Mouse (Mus musculus) CH12.LX (cell line): ENCODE results near the gene Dclk2. TPM values are rescaled to one million over a fixed set of nuclear protein-coding genes. Genes with fewer than 3 reads are reported as not detected.

Source experiments
- DNase-seq: peaks from one replicate; pipeline ENCODE4 v3.0.0-alpha.2; 2013; ENCODE audit errors: extremely low read depth
- H3K27ac ChIP-seq: 2 replicates; pipeline ENCODE4 v1.5.1; 2012; ENCODE audit warnings: low read depth, mild to moderate bottlenecking, control low read depth, moderate library complexity; ENCODE audit not compliant: insufficient read depth
- H3K27me3 ChIP-seq: replicated peaks from 2 replicates; pipeline ENCODE3; 2012; ENCODE audit warnings: inconsistent platforms
- H3K36me3 ChIP-seq, 2 experiments: replicated peaks in 1 of 2; 2 replicates each; pipeline versions ENCODE3 to v1.6.1; 2012; ENCODE audit warnings: inconsistent platforms in 1 of 2, low read length in 1 of 2, mild to moderate bottlenecking in 1 of 2, mixed read lengths in 1 of 2, moderate library complexity in 1 of 2; ENCODE audit not compliant: control insufficient read depth in 1 of 2, insufficient read depth in 1 of 2
- H3K4me1 ChIP-seq, 2 experiments: 2 replicates each; pipeline ENCODE4 v1.6.1; 2012; ENCODE audit warnings: inconsistent platforms in 1 of 2, moderate library complexity in 1 of 2; ENCODE audit not compliant: insufficient read depth in 2 of 2, control insufficient read depth in 1 of 2
- H3K4me2 ChIP-seq: 2 replicates; pipeline ENCODE4 v1.6.1; 2012; ENCODE audit warnings: low read depth, mild to moderate bottlenecking, control low read depth; ENCODE audit not compliant: poor library complexity, insufficient read depth, severe bottlenecking
- H3K4me3 ChIP-seq, 3 experiments: fragments of 150-350 bp in 1 of 3; sonication (generic) in 1 of 3; replicated peaks in 1 of 3; 2 replicates each; pipeline versions ENCODE3 to v1.5.1; 2011 to 2012; ENCODE audit warnings: low read depth in 2 of 3, low read length in 2 of 3, mild to moderate bottlenecking in 2 of 3, moderate library complexity in 2 of 3, control low read depth in 1 of 3, improper control_type of control experiment in 1 of 3, inconsistent platforms in 1 of 3, mixed read lengths in 1 of 3; ENCODE audit not compliant: poor library complexity in 1 of 3
- H3K79me2 ChIP-seq: replicated peaks from 2 replicates; pipeline ENCODE4 v1.6.1; 2012; ENCODE audit warnings: mild to moderate bottlenecking, moderate library complexity; ENCODE audit not compliant: control insufficient read depth, poor library complexity, insufficient read depth, severe bottlenecking; ENCODE audit errors: extremely low read depth
- H3K9ac ChIP-seq: 2 replicates; pipeline ENCODE4 v1.6.1; 2012; ENCODE audit warnings: low read depth, mild to moderate bottlenecking, control low read depth, moderate library complexity; ENCODE audit not compliant: insufficient read depth
- H3K9me3 ChIP-seq: replicated peaks from 2 replicates; pipeline ENCODE3; 2012; ENCODE audit warnings: low read length, inconsistent platforms, mixed read lengths
- BHLHE40 ChIP-seq: IDR thresholded peaks from 2 replicates; pipeline ENCODE4 v1.6.1; 2011; ENCODE audit warnings: mild to moderate bottlenecking, low read depth, low read length, improper control_type of control experiment
- CHD2 ChIP-seq: IDR thresholded peaks from 2 replicates; pipeline ENCODE4 v1.6.1; 2011; ENCODE audit warnings: low read length, improper control_type of control experiment
- CTCF ChIP-seq, 2 experiments: IDR thresholded peaks in 1 of 2; conservative IDR thresholded peaks in 1 of 2; 2 replicates each; pipeline ENCODE4 v1.5.1; 2011 to 2012; ENCODE audit warnings: low read depth in 2 of 2, low read length in 2 of 2, improper control_type of control experiment in 1 of 2, inconsistent platforms in 1 of 2, mild to moderate bottlenecking in 1 of 2, moderate library complexity in 1 of 2
- ELF1 ChIP-seq: IDR thresholded peaks from 2 replicates; pipeline ENCODE4 v1.6.1; 2014; ENCODE audit warnings: low read depth, mild to moderate bottlenecking, inconsistent platforms, low read length, improper control_type of control experiment
- EP300 ChIP-seq: IDR thresholded peaks from 2 replicates; pipeline ENCODE4 v1.6.1; 2011; ENCODE audit warnings: low read length, improper control_type of control experiment
- ETS1 ChIP-seq: conservative IDR thresholded peaks from 2 replicates; pipeline ENCODE4 v1.6.1; 2012; ENCODE audit warnings: low read depth, mild to moderate bottlenecking, inconsistent platforms, low read length, improper control_type of control experiment, moderate library complexity
- GABPA ChIP-seq: IDR thresholded peaks from 2 replicates; pipeline ENCODE4 v1.6.1; 2012; ENCODE audit warnings: low read depth, low read length, improper control_type of control experiment, inconsistent platforms; ENCODE audit not compliant: insufficient replicate concordance
- HCFC1 ChIP-seq: IDR thresholded peaks from 2 replicates; pipeline ENCODE4 v1.6.1; 2012; ENCODE audit warnings: low read depth, mild to moderate bottlenecking, inconsistent platforms, low read length, improper control_type of control experiment
- JUN ChIP-seq: IDR thresholded peaks from 2 replicates; pipeline ENCODE4 v1.6.1; 2011; ENCODE audit warnings: low read depth, mild to moderate bottlenecking, low read length, improper control_type of control experiment, moderate library complexity; ENCODE audit not compliant: insufficient read depth
- JUND ChIP-seq: conservative IDR thresholded peaks from 2 replicates; pipeline ENCODE4 v1.6.1; 2011; ENCODE audit warnings: low read depth, low read length, improper control_type of control experiment
- KAT2A ChIP-seq: IDR thresholded peaks from 2 replicates; pipeline ENCODE4 v1.6.1; 2012; ENCODE audit warnings: low read length, improper control_type of control experiment, inconsistent platforms; ENCODE audit not compliant: insufficient replicate concordance
- MAX ChIP-seq: IDR thresholded peaks from 2 replicates; pipeline ENCODE4 v1.6.1; 2011; ENCODE audit warnings: low read length, improper control_type of control experiment
- MAZ ChIP-seq: IDR thresholded peaks from 2 replicates; pipeline ENCODE4 v1.6.1; 2012; ENCODE audit warnings: low read depth, mild to moderate bottlenecking, inconsistent platforms, low read length, improper control_type of control experiment, moderate library complexity
- MEF2A ChIP-seq: IDR thresholded peaks from 2 replicates; pipeline ENCODE4 v1.6.1; 2014; ENCODE audit warnings: low read depth, mild to moderate bottlenecking, inconsistent platforms, low read length, improper control_type of control experiment, borderline replicate concordance
- MXI1 ChIP-seq: IDR thresholded peaks from 2 replicates; pipeline ENCODE4 v1.6.1; 2011; ENCODE audit warnings: mild to moderate bottlenecking, low read depth, low read length, improper control_type of control experiment
- MYC ChIP-seq: IDR thresholded peaks from 2 replicates; pipeline ENCODE4 v1.6.1; 2011; ENCODE audit warnings: low read depth, mild to moderate bottlenecking, improper control_type of control experiment, low read length
- NRF1 ChIP-seq: IDR thresholded peaks from 2 replicates; pipeline ENCODE4 v1.6.1; 2014; ENCODE audit warnings: low read depth, mild to moderate bottlenecking, inconsistent platforms, low read length, improper control_type of control experiment, moderate library complexity
- PAX5 ChIP-seq: IDR thresholded peaks from 2 replicates; pipeline ENCODE4 v1.6.1; 2012; ENCODE audit warnings: low read length, inconsistent platforms, mixed read lengths
- POLR2AphosphoS2 ChIP-seq: IDR thresholded peaks from 2 replicates; pipeline ENCODE4 v1.6.1; 2011; ENCODE audit warnings: low read depth, low read length, improper control_type of control experiment
- RAD21 ChIP-seq: IDR thresholded peaks from 2 replicates; pipeline ENCODE4 v1.6.1; 2011; ENCODE audit warnings: low read depth, mild to moderate bottlenecking, low read length, improper control_type of control experiment, moderate library complexity
- SMC3 ChIP-seq: IDR thresholded peaks from 2 replicates; pipeline ENCODE4 v1.6.1; 2011; ENCODE audit warnings: low read depth, low read length, improper control_type of control experiment
- TBP ChIP-seq: conservative IDR thresholded peaks from 2 replicates; pipeline ENCODE4 v1.6.1; 2011; ENCODE audit warnings: low read depth, low read length, improper control_type of control experiment
- USF1 ChIP-seq: IDR thresholded peaks from 2 replicates; pipeline ENCODE4 v1.6.1; 2014; ENCODE audit warnings: low read depth, mild to moderate bottlenecking, inconsistent platforms, low read length, improper control_type of control experiment
- ZC3H11A ChIP-seq: IDR thresholded peaks from 2 replicates; pipeline ENCODE4 v1.6.1; 2012; ENCODE audit warnings: low read depth, mild to moderate bottlenecking, inconsistent platforms, low read length, improper control_type of control experiment
- dilution Hi-C: fragments of 300-500 bp; cut with MboI; formaldehyde crosslinking; loops from 2 replicates; pipeline ENCODE4 v1.14.3; 2020; ENCODE audit warnings: low sequenced_read_pairs; ENCODE audit not compliant: extremely low pct_unique_long_range_greater_than_20kb, extremely low pct_ligation_motif_present
- in situ Hi-C: fragments of 300-500 bp; cut with MboI; formaldehyde crosslinking; loops from 3 replicates; pipeline ENCODE4 v1.14.3; 2019; ENCODE audit warnings: low sequenced_read_pairs, low pct_ligation_motif_present, low pct_unique_long_range_greater_than_20kb, mixed read lengths
- polyA plus RNA-seq: library from polyadenylated mRNA; unstranded; fragments of >175 nt; gene quantifications from 2 replicates; pipeline ENCODE4 v1.2.1, GENCODE M21; 2012; ENCODE audit warnings: low read depth; ENCODE audit not compliant: insufficient read length
- total RNA-seq, 2 experiments: library from RNA; depleted of rRNA; stranded (reverse); fragments of 300-350 nt in 1 of 2; fragments of >200 nt in 1 of 2; gene quantifications; 2 replicates each; pipeline ENCODE4 v1.2.3; 2012 to 2014

Gene Dclk2
- total and polyA plus RNA-seq, 3 experiments, result 0.93 to 2.0 (median 1.0) TPM

GRCm38 (mm10) chr3:86809199-86809598, 111.5 kb downstream of the Dclk2 start:
- in situ Hi-C loops (no loop called here), dilution Hi-C loops (no loop called here)
- Histone ChIP-seq H3K27me3 (no peaks in the 10 kb centered on the region), H3K4me3 (no peak overlapping the region), H3K4me2 (no peak overlapping the region), H3K27ac (no peak overlapping the region), H3K9ac (no peak overlapping the region), H3K79me2 (no peaks in the 10 kb centered on the region), H3K36me3 (peaks cover 0 to 7% of the 10 kb centered on the region in 2 experiments), H3K9me3 (no peaks in the 10 kb centered on the region)
- no peak for DNase-seq
- TF ChIP-seq MAZ, result no peak
- TF ChIP-seq EP300, result no peak
- TF ChIP-seq MAX, result no peak
- no peak for TF ChIP-seq USF1
- no peak for TF ChIP-seq BHLHE40
- no peak for TF ChIP-seq KAT2A
- TF ChIP-seq JUN, result no peak
- TF ChIP-seq PAX5, result no peak
- TF ChIP-seq NRF1, result no peak
- no peak for TF ChIP-seq GABPA
- no peak for TF ChIP-seq MEF2A
- TF ChIP-seq ETS1, result no peak
- TF ChIP-seq HCFC1, result no peak
- no peak for TF ChIP-seq SMC3
- no peak for TF ChIP-seq MXI1
- no peak for TF ChIP-seq ZC3H11A
- TF ChIP-seq ELF1, result no peak
- TF ChIP-seq MYC, result no peak
- TF ChIP-seq TBP, result no peak
- TF ChIP-seq, all 38 proteins: peak for 0
- H3K4me1 ChIP-seq, result peaks cover 1 to 5% of the 10 kb centered on the region in 2 experiments; a peak in 3 of 4 replicates

- no peak overlapping the region for H3K4me3 ChIP-seq
- TF ChIP-seq CHD2 (no peak), SMC3 (peak; percentile 53), CTCF (conservative IDR thresholded peaks at IDR 0.05 in 1 of 2, IDR thresholded peaks at IDR 0.05 in 1 of 2; ENCODE audit: low read depth in 2 of 2, low read length in 2 of 2) (peak; percentile 53 to 69), TBP (no peak), ZC3H11A (no peak), POLR2AphosphoS2 (no peak), JUND (no peak), RAD21 (peak; percentile 16), JUN (no peak), MAX (no peak)
- H3K36me3 ChIP-seq, result peaks cover 0 to 7% of the 10 kb centered on the region in 2 experiments
- peak; percentile 44 for DNase-seq
- in situ Hi-C loops (no loop called here), dilution Hi-C loops (no loop called here)
- H3K27ac ChIP-seq, result no peak overlapping the region
- peaks cover 2% of the 10 kb centered on the region in 2 experiments; a peak in 3 of 4 replicates for H3K4me1 ChIP-seq
- no peak overlapping the region for H3K4me2 ChIP-seq
- no peaks in the 10 kb centered on the region for H3K27me3 ChIP-seq
- no peaks in the 10 kb centered on the region for H3K79me2 ChIP-seq
- no peak overlapping the region for H3K9ac ChIP-seq
- no peaks in the 10 kb centered on the region for H3K9me3 ChIP-seq
Observed at GRCm38 (mm10) chr3:86807750-86808467, 112.7 kb downstream of the Dclk2 start.
